Mouse (Mus musculus) spleen, postnatal 10 days (tissue): ENCODE measurements around the gene Faap20.

Experiments used
- DNase-seq, 2 experiments: peaks; one replicate each; pipeline ENCODE4 v3.0.0; 2021 to 2022; ENCODE audit warnings: low spot score in 2 of 2

Faap20 gene

DNA sequence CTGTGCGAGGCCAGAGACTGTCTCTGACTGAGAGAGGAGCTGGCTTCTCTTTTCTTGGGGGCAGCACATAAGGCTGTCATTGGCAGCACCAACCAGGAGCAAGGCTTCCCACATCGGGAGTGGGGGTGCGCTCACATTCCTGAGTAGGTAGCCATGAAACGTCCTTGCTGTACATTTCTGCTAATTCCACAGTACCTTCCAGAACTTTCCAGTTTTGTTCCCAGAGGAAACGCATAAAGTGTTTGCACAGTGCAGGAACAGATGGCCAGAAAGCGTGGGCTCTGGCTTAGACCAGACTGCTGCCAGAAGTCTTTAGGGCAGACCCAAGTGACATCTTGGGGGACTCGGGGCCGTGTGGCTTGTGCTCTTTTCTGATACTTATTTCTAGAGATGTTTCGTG, 34.0 kb downstream of the Faap20 start:
- no peak for DNase-seq

- no peak for DNase-seq
Measured at GRCm38 (mm10) chr4:155284521-155285379, 35.1 kb downstream of the Faap20 start.

GRCm38 (mm10) chr4:155286090-155286489, 36.5 kb downstream of the Faap20 start:
- DNase-seq = no peak

DNA sequence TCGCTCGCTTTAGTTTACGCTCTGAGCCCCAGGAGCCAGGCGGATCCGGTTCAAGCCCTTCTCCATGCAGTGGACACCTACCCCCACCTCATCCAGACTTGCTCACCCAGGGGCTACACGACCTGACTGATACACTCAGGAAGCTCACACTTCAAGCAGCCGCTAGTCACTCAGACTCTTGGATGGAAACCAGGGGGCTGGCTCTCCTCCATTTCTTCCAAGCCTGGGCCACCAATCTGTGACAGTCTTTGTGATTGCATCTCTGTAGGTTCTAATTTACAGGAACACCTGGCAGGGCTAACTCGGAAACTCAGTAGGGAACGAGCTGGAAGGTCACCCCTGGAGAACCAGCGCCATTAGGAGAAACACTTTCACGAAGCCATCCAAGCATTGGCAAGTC, 38.1 kb downstream of the Faap20 start:
- no peak for DNase-seq

DNA sequence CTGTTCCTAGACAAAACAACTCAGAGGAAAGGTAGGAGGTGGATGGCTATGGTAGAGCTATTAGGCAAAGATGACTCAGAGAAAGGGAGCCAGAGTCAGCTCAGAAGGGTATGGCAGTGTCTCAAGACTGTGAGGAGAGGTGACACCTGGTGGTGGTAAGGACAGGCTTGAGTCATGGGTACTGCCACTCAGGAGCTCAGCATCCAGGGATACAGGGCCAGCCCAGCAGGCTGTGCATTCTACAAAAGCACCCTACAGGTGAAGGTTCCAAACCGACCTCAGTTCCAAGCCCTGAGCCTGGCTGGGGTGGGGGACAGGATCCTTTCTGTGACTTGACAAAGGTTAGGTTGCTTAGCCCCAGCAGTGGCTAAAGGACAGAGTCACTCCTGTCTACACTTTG, 39.0 kb downstream of the Faap20 start:
- no peak for DNase-seq

- DNase-seq = no peak
Measured at GRCm38 (mm10) chr4:155290045-155290444, 40.4 kb downstream of the Faap20 start.

- DNase-seq = no peak
Measured at GRCm38 (mm10) chr4:155292863-155293262, 43.3 kb downstream of the Faap20 start.

DNA sequence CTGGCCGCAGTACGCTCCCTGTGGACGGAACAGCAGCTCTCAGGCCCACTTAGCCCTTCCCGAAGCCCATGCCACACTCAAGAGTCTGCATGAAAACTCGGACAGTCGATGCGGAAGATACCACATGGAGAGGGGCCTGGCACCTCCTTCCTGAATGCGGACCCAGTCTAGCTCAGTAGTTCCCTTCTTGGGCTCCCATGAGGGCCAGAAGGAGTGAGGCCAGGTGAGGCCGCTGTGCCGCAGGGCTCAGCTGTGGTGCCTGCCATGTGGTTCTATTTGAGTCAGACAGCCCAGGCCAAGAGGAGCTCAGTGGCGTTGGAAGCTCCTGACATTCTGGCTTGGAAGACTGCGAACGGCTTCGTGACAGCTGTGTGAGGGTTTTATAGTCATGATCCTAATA, 44.8 kb downstream of the Faap20 start:
- DNase-seq = no peak

- DNase-seq = no peak
Measured at GRCm38 (mm10) chr4:155295026-155295590, 45.5 kb downstream of the Faap20 start.

DNA sequence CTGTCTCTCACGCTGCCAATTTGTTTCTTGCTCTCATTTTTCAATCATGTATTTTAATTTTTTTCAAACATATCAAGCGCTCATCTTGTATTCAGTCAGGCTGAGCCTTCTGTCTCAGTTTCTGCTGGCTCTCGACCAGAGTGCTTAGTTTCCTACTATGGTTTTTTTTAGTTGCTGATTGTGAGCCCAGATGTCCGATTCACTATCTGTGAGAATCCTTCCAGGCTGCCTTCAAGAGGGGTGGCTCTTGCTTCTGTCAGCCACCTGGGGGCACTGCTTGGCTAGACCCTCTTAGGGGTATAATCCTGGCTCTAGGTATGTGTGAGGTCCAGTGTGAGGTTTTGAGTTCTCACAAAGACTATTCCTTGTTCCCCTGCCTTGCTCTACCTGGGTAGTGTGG, 46.4 kb downstream of the Faap20 start:
- no peak for DNase-seq

GRCm38 (mm10) chr4:155297057-155297456, 47.5 kb downstream of the Faap20 start:
- DNase-seq = peak in 1 of 2 experiments; percentile 57

DNA sequence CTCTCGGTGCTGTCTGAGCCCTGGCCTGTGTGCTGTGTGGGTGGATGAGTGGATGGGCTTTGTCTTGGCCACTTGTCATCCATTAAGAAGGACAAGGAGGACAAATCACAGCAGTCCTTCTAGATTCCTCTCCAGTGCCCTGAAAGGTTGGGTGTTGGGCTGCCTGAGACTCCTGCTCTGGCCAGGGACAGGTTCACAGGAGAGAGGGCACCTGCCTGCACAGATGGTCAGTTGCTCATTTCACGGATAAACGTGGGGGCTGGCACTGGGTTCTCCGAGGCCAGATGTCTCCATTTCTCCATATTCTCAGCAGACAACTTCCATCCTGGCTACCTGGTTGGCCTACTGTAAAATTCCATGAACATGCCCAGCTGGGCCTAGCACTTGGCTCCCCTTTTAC, 49.2 kb downstream of the Faap20 start:
- DNase-seq = no peak

DNA sequence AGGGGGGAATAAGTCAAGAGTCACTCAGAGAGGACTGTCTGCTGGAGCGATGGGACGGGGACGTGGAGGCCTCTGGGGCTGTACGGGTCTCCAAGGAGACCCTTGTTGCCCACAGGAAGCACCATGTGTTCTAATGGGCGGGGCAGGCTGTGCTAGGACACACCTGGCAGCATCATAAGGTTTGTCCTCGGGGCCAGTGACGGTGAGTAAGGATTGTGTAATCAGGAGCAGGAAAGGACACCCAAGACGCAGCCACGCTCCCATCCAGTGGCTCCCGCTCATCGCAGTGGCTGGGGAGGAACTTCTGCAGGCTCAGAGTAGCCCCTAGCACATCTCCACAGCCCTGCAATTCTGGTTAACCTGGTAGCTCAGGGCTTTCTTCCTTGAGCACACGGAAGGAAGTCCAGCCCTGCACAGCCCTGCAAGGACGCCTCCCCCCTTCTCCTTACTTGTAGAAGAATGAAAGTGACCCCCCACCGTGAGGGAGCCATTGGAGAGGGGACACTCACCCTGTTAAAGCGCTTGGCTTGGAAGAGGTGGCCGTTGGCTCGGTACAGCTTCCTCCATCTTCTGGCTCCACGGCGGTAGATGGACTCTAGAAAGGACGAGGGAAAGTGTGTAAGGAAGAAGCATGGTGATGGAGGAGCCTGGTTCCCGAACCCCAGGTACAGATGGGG, 51.0 kb downstream of the Faap20 start:
- DNase-seq = no peak

GRCm38 (mm10) chr4:155301098-155301447, 51.5 kb downstream of the Faap20 start:
- DNase-seq = no peak

DNA sequence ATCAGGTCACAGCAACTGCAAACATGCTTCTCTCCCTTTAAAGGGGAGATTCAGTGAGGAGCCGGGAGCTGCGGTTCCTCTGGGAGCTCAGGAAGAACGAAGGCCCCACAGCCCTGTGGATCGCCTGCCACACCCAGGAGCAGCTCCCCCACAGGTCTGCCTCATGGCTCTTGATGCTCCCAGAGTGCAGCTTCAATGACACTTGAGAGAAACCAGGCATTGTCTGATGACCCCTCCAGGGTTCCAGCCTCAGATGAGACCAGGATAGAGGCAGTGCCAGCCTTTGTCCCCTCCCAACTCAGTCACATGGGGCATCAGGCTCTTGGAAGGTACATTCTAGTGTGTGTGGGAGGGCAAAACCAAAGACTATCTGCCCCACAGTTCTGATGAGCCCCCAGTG, 52.4 kb downstream of the Faap20 start:
- no peak for DNase-seq

DNA sequence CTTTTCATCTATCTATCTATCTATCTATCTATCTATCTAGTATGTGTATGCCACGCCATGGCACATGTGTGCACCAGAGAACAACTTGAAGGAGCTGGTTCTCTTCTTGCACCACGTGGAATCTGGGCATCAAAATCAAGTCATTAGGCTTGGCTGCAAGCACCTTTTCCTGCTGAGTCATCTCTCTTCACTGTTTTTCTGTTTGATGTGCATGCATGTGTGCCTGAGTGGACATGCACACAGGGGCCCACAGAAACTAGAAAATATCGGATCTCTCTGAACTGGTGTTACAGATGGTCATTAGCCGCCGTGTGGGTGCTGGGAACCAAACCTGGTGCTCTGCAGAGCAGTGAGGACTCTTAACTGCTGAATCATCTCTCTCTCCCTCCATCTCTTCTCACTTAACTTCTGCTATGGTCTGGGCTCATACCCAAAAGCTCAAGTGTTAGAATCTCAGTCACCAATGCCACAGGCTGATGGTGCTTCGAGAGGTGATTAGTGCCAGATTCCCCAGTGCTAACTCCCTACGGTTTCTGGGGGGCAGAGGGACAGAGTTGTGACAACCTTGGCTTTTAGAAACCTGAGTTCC, 55.0 kb downstream of the Faap20 start:
- no peak for DNase-seq

GRCm38 (mm10) chr4:155305531-155306031, 56.0 kb downstream of the Faap20 start:
- no peak for DNase-seq
